Mouse (Mus musculus): ENCODE measurements at regions not wholly inside any gene's neighbourhood (a gene's known extent, or its start where the extent isn't known, plus 50 kb on each side); places are given as distances from the start of the nearest gene placed in this dataset.
"Not testable (repeated sequence)": the region's sequence is repeated elsewhere in the genome, so short reads cannot be mapped to it uniquely, and the experiment has no call there.

DNA sequence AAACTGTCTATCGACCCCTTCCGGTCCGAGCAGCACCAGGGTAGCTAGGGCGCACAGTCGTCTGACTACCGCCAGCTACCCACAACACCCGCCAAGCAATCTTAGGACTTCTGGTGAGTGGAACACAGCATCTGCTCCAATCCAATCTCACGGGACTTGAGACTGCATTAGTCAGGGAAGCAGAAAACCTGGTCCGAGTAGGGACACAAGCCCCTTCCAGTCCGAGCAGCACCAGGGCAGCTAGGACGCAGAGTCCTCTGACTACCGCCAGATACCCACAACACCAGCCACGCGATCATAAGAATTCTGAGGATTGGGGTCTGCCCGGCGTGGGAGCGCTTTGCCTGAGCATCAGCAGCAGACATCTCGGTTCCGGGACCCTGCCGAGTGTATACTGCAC lies 79.6 kb downstream of the Gm10715 start:
- in situ Hi-C loops (cut with MboI, MseI) = not testable (repeated sequence)

DNA sequence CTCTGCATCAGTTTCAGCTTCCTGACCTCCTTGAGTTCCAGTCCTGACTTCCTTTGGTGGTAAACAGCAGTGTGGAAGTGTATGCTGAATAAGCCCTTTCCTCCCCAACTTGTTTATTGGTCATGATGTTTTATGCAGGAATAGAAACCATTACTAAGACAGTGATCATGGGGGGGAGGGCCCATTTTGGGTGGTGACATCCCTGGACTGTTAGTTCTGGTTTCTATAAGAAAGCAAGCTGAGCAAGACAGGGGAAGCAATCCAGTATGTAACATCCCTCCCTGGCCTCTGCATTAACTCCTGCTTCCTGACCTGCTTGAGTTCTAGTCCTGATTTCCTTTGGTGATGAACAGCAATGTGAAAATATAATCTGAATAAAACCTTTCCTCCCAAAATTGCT lies 124.5 kb downstream of the Gm10715 start:
- in situ Hi-C loops (cut with MboI, MseI) = loop anchor here (5.0 kb wide), 1 partner anchor 69 kb away; no protein-coding TSS in a partner anchor

DNA sequence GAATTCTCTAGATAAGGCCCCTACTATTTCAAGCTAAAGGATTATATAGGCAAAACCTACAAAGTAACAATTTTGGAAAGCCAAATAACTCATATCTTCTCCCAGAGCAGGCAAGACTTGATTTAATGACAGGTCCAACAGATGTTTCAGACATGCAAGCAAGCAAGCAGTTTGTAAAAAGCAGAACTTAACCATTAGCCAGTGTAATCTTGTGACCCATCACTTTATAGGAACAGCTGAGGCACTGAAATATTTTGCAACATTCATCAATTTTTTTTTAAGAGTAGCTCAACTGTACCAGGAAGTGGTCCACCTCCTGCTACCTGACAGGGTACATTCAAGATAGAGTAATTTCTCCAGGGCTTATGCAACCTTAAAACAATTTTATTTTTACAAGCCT lies 147.7 kb downstream of the Gm10715 start:
- in situ Hi-C loops (cut with MboI, MseI) = no loop called here

DNA sequence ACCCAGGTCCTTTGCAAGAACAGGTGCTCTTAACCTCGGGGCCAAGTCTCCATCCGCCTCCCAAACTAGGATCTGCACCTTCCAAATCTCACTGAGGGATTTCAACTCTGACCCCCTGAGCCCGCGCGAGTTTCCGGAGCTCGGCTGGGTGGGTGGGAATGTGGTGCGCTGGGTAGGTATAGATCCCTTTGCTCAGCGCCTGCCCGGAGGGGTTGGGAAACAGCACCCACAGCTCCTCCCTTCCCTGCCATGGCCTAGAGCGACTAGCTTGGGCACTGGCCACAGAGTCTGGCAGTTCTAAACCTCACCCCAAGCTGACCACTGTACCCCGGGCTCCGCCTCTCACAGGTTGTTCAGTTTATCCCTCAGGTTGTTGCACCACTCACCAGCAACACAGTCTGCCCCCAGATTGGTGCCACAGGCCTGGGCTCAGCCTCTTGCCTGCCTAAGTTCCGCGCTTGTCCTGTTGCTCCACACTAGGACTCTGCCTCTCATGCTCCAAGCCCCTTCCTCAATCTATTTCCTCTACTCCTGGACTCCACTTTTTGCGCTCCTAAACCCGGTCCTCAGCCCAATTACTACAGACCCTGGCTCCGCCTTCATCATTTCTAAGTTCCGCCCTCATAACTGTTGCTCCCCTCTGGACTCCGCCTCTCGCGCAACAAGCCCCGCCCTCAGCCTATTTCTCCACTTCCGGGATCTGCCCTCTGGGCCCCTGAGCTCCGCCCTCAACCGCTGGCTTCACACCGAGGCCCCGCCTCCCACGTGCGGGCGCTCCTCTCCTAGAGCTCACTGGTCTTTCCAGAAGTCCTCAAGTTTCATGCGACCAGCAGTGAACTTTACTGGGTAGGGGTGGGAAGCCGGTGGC lies 135.6 kb upstream of the Alkbh8 start:
- in situ Hi-C loops (cut with MboI, MseI) = no loop called here

DNA sequence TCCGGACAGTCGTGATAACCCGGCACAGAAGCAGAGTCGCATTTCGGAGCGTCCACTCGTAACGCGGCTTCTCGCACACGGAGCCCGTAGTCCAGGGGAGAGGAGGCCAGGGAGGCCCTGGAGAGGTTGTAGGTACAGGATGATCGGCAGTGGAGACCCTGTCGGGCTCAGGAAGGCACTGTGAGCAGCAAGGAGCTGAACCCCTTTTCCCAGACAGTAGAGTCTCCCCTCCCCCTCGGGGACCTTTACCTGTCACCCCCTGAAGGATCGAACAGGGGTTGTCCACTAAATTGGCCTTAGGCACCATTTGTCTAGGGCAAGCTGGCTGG lies 135.0 kb upstream of the Alkbh8 start:
- in situ Hi-C loops (cut with MboI, MseI) = not testable (repeated sequence)

DNA sequence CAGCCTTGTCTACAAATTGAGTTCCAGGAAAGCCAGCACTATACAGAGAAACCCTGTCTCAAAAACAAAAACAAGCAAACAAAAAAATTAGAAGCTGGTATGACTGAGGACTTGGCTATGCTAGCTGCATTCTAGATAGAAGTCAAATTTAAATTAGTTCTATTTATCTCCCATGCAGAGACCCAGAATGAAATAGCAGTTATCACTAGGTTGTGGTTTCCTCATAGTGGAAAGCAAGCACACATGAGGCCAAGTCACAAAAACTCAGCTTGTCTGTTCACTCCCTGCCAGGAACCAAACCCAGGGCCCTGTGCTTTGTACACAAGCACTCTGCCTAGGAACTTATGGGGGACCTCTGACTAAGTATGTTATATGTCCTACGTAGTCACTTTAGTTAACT lies 126.8 kb upstream of the Alkbh8 start:
- in situ Hi-C loops (cut with MboI, MseI) = not testable (repeated sequence)

DNA sequence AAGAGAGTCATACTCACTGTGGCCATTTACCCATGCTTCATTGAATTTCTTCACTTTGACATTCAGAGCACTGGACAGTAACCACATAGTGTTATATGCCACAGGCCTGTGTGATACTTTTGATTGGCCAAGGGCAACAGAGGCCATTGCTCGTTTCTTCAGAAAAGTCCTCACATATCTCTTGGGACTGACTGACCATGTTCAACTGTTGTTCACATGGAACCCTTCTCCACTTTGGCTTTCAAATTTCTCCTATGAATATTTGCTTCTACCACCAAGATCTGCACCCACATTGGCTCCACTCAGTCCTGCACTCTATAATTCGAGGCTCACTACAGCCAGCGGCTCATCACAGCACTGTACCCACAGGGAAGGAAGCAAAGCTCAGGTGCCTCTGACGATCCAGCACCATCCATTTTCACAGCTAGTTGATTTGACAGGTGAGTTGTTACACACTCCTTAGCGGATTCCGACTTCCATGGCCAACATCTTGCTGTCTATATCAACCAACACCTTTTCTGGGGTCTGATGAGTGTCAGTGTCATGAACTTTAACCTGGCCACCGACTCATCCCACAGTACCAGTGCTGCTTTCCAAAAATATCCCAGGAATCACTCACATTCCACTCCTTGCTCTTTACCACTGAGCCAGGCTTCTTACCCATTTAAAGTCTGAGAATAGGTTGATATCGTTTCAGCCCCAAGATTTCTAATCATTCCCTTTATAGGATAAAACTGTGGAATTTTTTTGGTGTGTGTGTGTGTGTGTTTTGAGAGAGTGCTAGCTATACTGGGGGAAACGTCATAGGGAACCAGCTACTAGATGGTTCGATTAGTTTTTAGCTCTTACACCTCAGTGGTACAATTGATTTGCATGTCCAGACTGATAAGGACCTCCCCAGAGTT lies 76.3 kb upstream of the Alkbh8 start:
- in situ Hi-C loops (cut with MboI, MseI) = no loop called here

DNA sequence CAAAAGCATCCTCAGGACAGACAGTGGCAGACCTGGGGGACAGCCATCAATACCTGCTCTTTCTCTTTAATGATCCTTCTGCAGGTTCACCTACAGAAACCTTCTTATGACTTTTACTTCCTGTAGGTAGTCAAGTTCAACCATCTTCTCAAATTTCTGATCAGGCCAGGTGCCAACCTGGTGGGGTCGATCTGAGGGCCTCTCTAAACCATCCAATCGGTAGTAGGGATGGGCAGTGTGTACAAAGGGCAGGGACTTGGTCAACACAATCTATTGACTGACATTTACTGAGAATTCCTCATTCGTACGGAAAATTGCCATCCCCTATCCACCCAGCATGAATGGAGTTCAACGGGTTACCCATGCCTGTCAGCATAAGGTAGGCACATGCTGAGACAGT lies 74.8 kb upstream of the Alkbh8 start:
- in situ Hi-C loops (cut with MboI, MseI) = no loop called here

DNA sequence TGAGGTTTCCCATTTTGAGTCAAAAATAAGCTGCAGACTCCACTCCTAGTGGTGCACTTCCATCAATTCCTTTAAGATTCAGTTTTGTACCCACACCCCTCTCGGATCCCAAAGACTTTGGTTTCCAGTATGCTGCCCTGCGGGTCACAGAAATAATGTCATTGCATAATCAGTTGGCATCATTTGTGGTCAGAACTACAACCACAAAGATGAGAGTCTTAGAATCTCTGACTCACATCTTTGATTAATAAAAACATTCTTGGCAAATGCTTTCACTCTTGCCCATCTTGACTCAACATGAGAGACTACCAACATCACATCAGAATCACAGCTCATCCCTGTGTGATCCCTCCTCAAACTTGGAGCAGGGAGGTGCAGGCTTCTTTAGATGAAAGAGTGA lies 74.1 kb upstream of the Alkbh8 start:
- in situ Hi-C loops (cut with MboI, MseI) = no loop called here

DNA sequence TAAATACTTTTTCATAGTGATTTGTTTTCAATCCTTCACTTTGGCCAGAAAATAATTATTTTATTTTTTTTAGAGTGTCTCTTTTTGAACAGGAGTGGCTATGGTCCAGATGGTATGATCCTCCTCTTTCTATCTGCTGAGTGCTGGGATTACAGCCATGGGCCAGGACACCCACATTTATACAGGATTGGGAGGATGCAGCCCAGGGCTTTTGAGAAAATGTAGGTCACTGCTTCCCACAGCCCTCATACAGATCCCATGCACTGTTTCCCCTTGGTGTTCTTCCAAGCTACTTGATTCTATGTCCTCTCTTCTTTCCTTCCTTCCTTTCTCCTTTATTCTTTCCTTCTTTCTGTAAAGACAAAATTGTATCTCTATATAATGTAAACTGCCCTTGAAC lies 70.5 kb upstream of the Alkbh8 start:
- in situ Hi-C loops (cut with MboI, MseI) = no loop called here

DNA sequence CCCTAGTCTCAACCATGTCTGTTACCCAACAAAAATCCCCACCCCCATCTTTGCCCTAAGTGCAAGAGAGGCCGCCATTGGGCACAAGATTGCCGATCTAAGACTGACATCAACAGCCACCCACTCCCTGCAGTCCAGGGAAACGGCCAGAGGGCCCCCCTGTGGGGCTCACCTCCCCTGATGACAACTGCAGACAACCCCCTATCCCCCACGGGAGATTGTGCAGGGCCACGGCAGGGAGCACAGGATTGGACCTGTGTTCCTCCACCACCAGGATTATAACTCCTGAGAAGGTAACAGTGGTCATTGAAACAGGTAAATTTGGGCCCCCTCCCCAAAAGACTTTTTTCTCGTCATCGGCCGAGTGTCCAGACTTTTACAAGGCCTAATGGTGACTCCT lies 54.4 kb upstream of the Alkbh8 start:
- in situ Hi-C loops (cut with MboI, MseI) = not testable (repeated sequence)

DNA sequence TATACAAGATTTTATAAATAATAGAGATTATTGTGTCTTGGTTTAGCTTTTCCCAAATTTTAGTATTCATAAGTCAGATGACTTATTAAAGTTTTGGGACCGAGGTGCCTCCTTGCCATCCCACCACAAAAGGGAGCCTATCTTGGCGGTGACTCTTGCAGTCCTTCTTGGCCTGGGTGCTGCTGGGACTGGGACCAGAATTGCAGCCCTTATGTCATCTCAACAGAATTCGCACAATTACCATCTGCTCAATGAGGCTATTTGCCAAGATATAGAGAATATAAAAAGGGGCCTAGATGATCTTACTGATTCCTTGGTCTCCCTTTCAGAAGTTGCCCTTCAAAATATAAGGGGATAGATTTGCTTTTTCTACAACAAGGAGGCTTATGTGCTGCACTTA lies 53.0 kb upstream of the Alkbh8 start:
- in situ Hi-C loops (cut with MboI, MseI) = not testable (repeated sequence)

DNA sequence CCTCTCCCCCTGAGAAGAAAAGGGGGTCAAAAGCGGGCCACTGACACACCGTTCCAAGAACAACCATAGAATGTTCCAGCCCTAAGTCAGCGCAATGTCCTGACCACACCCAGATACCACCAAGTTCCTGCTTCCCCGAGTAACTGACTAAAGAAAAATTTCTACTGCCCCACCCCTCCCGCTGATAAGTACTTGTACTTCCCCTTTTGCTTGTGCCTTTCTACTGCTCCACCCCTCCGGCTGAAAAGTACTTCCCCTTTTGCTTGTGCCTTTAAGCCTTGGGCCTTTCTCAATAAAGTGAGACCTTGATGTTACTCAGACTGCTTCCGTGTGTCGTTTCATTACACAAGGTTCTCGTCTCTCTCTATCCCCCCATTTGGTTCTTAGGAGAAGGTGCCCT lies 51.6 kb upstream of the Alkbh8 start:
- in situ Hi-C loops (cut with MboI, MseI) = not testable (repeated sequence)
